Mouse (Mus musculus): ENCODE measurements around the gene Lcn8. TPM values are rescaled to one million over a fixed set of nuclear protein-coding genes. Genes with fewer than 3 reads are reported as not detected.

The Lcn8 gene
- not detected in 2 replicates for polyA plus RNA-seq (2014; fragmentation: Nextera tagmentation; extraction: Ambion mirVana)

GRCm38 (mm10) chr2:25652902-25653301 is at the start of gene Lcn8:
TSS of gene Lcn8 (plus strand) at chr2:25653120.
- no peak for ATAC-seq (ENCODE audit: low FRiP score, low TSS enrichment)
- H3K4me2 ChIP-seq (replicated peaks; ENCODE audit: low read depth, low read length) = no peak within 1 kb of the TSS
- H3K4me3 ChIP-seq (ENCODE audit: low read length) = no peak within 1 kb of the TSS
- H3K36me3 ChIP-seq (ENCODE audit: control insufficient read depth, insufficient read depth, low read length) = no peaks in the 10 kb centered on the region
- no peak within 1 kb of the TSS for H3K9ac ChIP-seq (ENCODE audit: low read depth, low read length)
- H3K4me1 ChIP-seq (ENCODE audit: control insufficient read depth, insufficient read depth, low read length) = no peaks in the 10 kb centered on the region
- no peak within 1 kb of the TSS for H3K27ac ChIP-seq (ENCODE audit: low read depth, low read length)
- no peaks in the 10 kb centered on the region for H3K9me3 ChIP-seq (ENCODE audit: control insufficient read depth, low read length)
- H3K27me3 ChIP-seq (ENCODE audit: control insufficient read depth, insufficient read depth, low read length) = no peaks in the 10 kb centered on the region
- 85% methylated on average over 2 of the region's 2 CpGs for WGBS

- peak within 1 kb of the TSS; percentile 74 for H3K4me2 ChIP-seq (replicated peaks; ENCODE audit: low read depth, low read length)
- peaks cover 2% of the 10 kb centered on the region; the same call in 1 of the 2 replicates for H3K36me3 ChIP-seq (ENCODE audit: control insufficient read depth, insufficient read depth, low read length)
- peak within 1 kb of the TSS; percentile 95 for H3K27ac ChIP-seq (ENCODE audit: low read depth, low read length)
- H3K9ac ChIP-seq (ENCODE audit: low read depth, low read length) = peak within 1 kb of the TSS; percentile 99
- H3K4me1 ChIP-seq (ENCODE audit: control insufficient read depth, insufficient read depth, low read length) = peaks cover 13% of the 10 kb centered on the region
- peak; percentile 91 for ATAC-seq (ENCODE audit: low FRiP score, low TSS enrichment)
- no peaks in the 10 kb centered on the region for H3K9me3 ChIP-seq (ENCODE audit: control insufficient read depth, low read length)
- H3K27me3 ChIP-seq (ENCODE audit: control insufficient read depth, insufficient read depth, low read length) = no peaks in the 10 kb centered on the region
- WGBS = under 1% methylated on average over 72 of the region's 80 CpGs
- H3K4me3 ChIP-seq (ENCODE audit: low read length) = peak within 1 kb of the TSS; percentile 88
Observed at GRCm38 (mm10) chr2:25607761-25608622, 44.9 kb upstream of the Lcn8 start, which contains the start of gene Rabl6. TSS of gene Rabl6 (minus strand) at chr2:25608521.

GRCm38 (mm10) chr2:25608671-25609070 is 44.2 kb upstream of the Lcn8 start:
- Histone ChIP-seq H3K27me3 (ENCODE audit: control insufficient read depth, insufficient read depth, low read length) (no peaks in the 10 kb centered on the region), H3K36me3 (ENCODE audit: control insufficient read depth, insufficient read depth, low read length) (no peaks in the 10 kb centered on the region; the same call in 1 of the 2 replicates), H3K9ac (ENCODE audit: low read depth, low read length) (peak overlapping the region; percentile 99; the same call in 1 of the 2 replicates), H3K4me2 (replicated peaks; ENCODE audit: low read depth, low read length) (peak overlapping the region; percentile 74), H3K27ac (ENCODE audit: low read depth, low read length) (no peak overlapping the region; the same call in 1 of the 2 replicates), H3K4me1 (ENCODE audit: control insufficient read depth, insufficient read depth, low read length) (peaks cover 13% of the 10 kb centered on the region), H3K9me3 (ENCODE audit: control insufficient read depth, low read length) (no peaks in the 10 kb centered on the region), H3K4me3 (ENCODE audit: low read length) (peak overlapping the region; percentile 88)
- ATAC-seq (ENCODE audit: low FRiP score, low TSS enrichment) = peak; percentile 21
- WGBS = 72% methylated on average over 10 of the region's 10 CpGs

- H3K27ac ChIP-seq (ENCODE audit: low read depth, low read length) = no peak overlapping the region
- peaks cover 12% of the 10 kb centered on the region for H3K4me1 ChIP-seq (ENCODE audit: control insufficient read depth, insufficient read depth, low read length)
- peak overlapping the region; percentile 41 for H3K4me2 ChIP-seq (replicated peaks; ENCODE audit: low read depth, low read length)
- H3K4me3 ChIP-seq (ENCODE audit: low read length) = peak overlapping the region; percentile 8
- peaks cover 28% of the 10 kb centered on the region for H3K27me3 ChIP-seq (ENCODE audit: control insufficient read depth, insufficient read depth, low read length)
- H3K36me3 ChIP-seq (ENCODE audit: control insufficient read depth, insufficient read depth, low read length) = no peaks in the 10 kb centered on the region
- peak; percentile 44; the same call in 1 of the 2 replicates for ATAC-seq (ENCODE audit: low FRiP score, low TSS enrichment)
- H3K9me3 ChIP-seq (ENCODE audit: control insufficient read depth, low read length) = no peaks in the 10 kb centered on the region
- no peak overlapping the region; the same call in 1 of the 2 replicates for H3K9ac ChIP-seq (ENCODE audit: low read depth, low read length)
- WGBS = 18% methylated on average over 22 of the region's 22 CpGs
Observed at GRCm38 (mm10) chr2:25616398-25616797, 36.5 kb upstream of the Lcn8 start.

- Histone ChIP-seq H3K27ac (ENCODE audit: low read depth, low read length) (no peak within 1 kb of the TSS), H3K4me3 (ENCODE audit: low read length) (no peak within 1 kb of the TSS), H3K9me3 (ENCODE audit: control insufficient read depth, low read length) (no peaks in the 10 kb centered on the region), H3K27me3 (ENCODE audit: control insufficient read depth, insufficient read depth, low read length) (peaks cover 28% of the 10 kb centered on the region), H3K4me1 (ENCODE audit: control insufficient read depth, insufficient read depth, low read length) (peaks cover 12% of the 10 kb centered on the region), H3K4me2 (replicated peaks; ENCODE audit: low read depth, low read length) (0 out of 2 replicates have a peak within 1 kb of the TSS, but pooled peaks have one; percentile 41), H3K36me3 (ENCODE audit: control insufficient read depth, insufficient read depth, low read length) (no peaks in the 10 kb centered on the region), H3K9ac (ENCODE audit: low read depth, low read length) (no peak within 1 kb of the TSS)
- ATAC-seq (ENCODE audit: low FRiP score, low TSS enrichment) = no peak
- 87% methylated on average over 3 of the region's 3 CpGs for WGBS
Observed at GRCm38 (mm10) chr2:25617578-25617977, 35.3 kb upstream of the Lcn8 start, which contains the start of gene Ccdc183. TSS of gene Ccdc183 (minus strand) at chr2:25617678.

- Histone ChIP-seq H3K9me3 (ENCODE audit: control insufficient read depth, low read length) (no peaks in the 10 kb centered on the region), H3K4me2 (replicated peaks; ENCODE audit: low read depth, low read length) (no peak overlapping the region), H3K4me1 (ENCODE audit: control insufficient read depth, insufficient read depth, low read length) (peaks cover 12% of the 10 kb centered on the region), H3K27ac (ENCODE audit: low read depth, low read length) (no peak overlapping the region), H3K4me3 (ENCODE audit: low read length) (no peak overlapping the region), H3K9ac (ENCODE audit: low read depth, low read length) (no peak overlapping the region), H3K27me3 (ENCODE audit: control insufficient read depth, insufficient read depth, low read length) (peaks cover 22% of the 10 kb centered on the region), H3K36me3 (ENCODE audit: control insufficient read depth, insufficient read depth, low read length) (no peaks in the 10 kb centered on the region)
- WGBS = 71% methylated on average over 6 of the region's 6 CpGs
- ATAC-seq (ENCODE audit: low FRiP score, low TSS enrichment) = no peak
Observed at GRCm38 (mm10) chr2:25620386-25620785, 32.5 kb upstream of the Lcn8 start.

GRCm38 (mm10) chr2:25620852-25621228 is 32.1 kb upstream of the Lcn8 start:
- H3K27me3 ChIP-seq (ENCODE audit: control insufficient read depth, insufficient read depth, low read length) = peaks cover 18% of the 10 kb centered on the region
- H3K4me2 ChIP-seq (replicated peaks; ENCODE audit: low read depth, low read length) = peak overlapping the region; percentile 84
- no peak for ATAC-seq (ENCODE audit: low FRiP score, low TSS enrichment)
- H3K9me3 ChIP-seq (ENCODE audit: control insufficient read depth, low read length) = no peaks in the 10 kb centered on the region
- no peak overlapping the region for H3K27ac ChIP-seq (ENCODE audit: low read depth, low read length)
- 84% methylated on average over 4 of the region's 4 CpGs for WGBS
- peaks cover 12% of the 10 kb centered on the region for H3K4me1 ChIP-seq (ENCODE audit: control insufficient read depth, insufficient read depth, low read length)
- H3K4me3 ChIP-seq (ENCODE audit: low read length) = no peak overlapping the region
- no peaks in the 10 kb centered on the region for H3K36me3 ChIP-seq (ENCODE audit: control insufficient read depth, insufficient read depth, low read length)
- peak overlapping the region; percentile 12; the same call in 1 of the 2 replicates for H3K9ac ChIP-seq (ENCODE audit: low read depth, low read length)

- H3K27ac ChIP-seq (ENCODE audit: low read depth, low read length) = 0 out of 2 replicates have a peak within 1 kb of the TSS, but pooled peaks have one; percentile 9
- H3K4me3 ChIP-seq (ENCODE audit: low read length) = peak within 1 kb of the TSS; percentile 55
- 5% methylated on average over 34 of the region's 34 CpGs for WGBS
- peak within 1 kb of the TSS; percentile 64 for H3K9ac ChIP-seq (ENCODE audit: low read depth, low read length)
- H3K36me3 ChIP-seq (ENCODE audit: control insufficient read depth, insufficient read depth, low read length) = no peaks in the 10 kb centered on the region
- H3K9me3 ChIP-seq (ENCODE audit: control insufficient read depth, low read length) = no peaks in the 10 kb centered on the region
- peaks cover 6% of the 10 kb centered on the region for H3K4me1 ChIP-seq (ENCODE audit: control insufficient read depth, insufficient read depth, low read length)
- peaks cover 11% of the 10 kb centered on the region for H3K27me3 ChIP-seq (ENCODE audit: control insufficient read depth, insufficient read depth, low read length)
- peak within 1 kb of the TSS; percentile 84 for H3K4me2 ChIP-seq (replicated peaks; ENCODE audit: low read depth, low read length)
- ATAC-seq (ENCODE audit: low FRiP score, low TSS enrichment) = peak; percentile 96
Observed at GRCm38 (mm10) chr2:25621229-25622200, 31.4 kb upstream of the Lcn8 start, which contains the start of gene Tmem141. TSS of gene Tmem141 (minus strand) at chr2:25622005.
